Comparison of ENCODE assay signal across 20 mouse cellular contexts in genomic region chr4:150155731-150156130, GRCm38 (mm10). TPM values are rescaled to one million over a fixed set of nuclear protein-coding genes. Genes with fewer than 3 reads are reported as not detected.
"Had no signal": no experiment of that assay in that cellular context is flagged by ENCODE, and none has a peak within 500 bp of the region (broad histone marks: within the 10 kb centered on the region; RNA-seq: fewer than 3 reads in every experiment).

No protein-coding gene starts in this region.

- H3K4me1 ChIP-seq: limb, embryonic 12.5 days; lung, embryonic 15.5 days; midbrain, embryonic 12.5 days had no signal

- H3K36me3 ChIP-seq: limb, embryonic 12.5 days; liver, embryonic 13.5 days; lung, embryonic 15.5 days; midbrain, embryonic 12.5 days had no signal

- H3K9me3 ChIP-seq: limb, embryonic 12.5 days; liver, embryonic 13.5 days; lung, embryonic 15.5 days had no signal

- H3K4me3 ChIP-seq: limb, embryonic 12.5 days; liver, embryonic 13.5 days; lung, embryonic 15.5 days; midbrain, embryonic 12.5 days had no signal

- H3K27me3 ChIP-seq: limb, embryonic 12.5 days; lung, embryonic 15.5 days had no signal

- DNase-seq: kidney, adult 8-10 months; kidney, postnatal 25 days; layer of hippocampus, adult 9-11 months; layer of hippocampus, postnatal 36 days; liver; liver, embryonic 13.5 days; liver, postnatal 0 days; lung, postnatal 14 days; right cerebral cortex, postnatal 14 days; thymus, adult 18-20 months; thymus, postnatal 36 days had no signal

RNA-seq across cellular contexts. Expression of gene Slc2a7, which starts 7.0 kb away (rescaled TPM):
- total RNA-seq: layer of hippocampus, postnatal 36 days; left cerebral cortex, postnatal 36 days; midbrain, postnatal 0 days had no signal
- polyA plus RNA-seq: kidney, embryonic 16.5 days; limb, embryonic 12.5 days; liver, embryonic 13.5 days; liver, postnatal 0 days; lung, embryonic 15.5 days; midbrain, embryonic 12.5 days; midbrain, postnatal 0 days; neural tube, embryonic 14.5 days; stomach, postnatal 0 days had no signal

RNA-seq across cellular contexts. Expression of gene Car6, which starts 45.4 kb away (rescaled TPM):
- total RNA-seq: left cerebral cortex, postnatal 36 days; midbrain, postnatal 0 days had no signal
- polyA plus RNA-seq: intestine, postnatal 0 days; liver, embryonic 13.5 days; liver, postnatal 0 days; lung, embryonic 15.5 days; midbrain, embryonic 12.5 days; midbrain, postnatal 0 days; neural tube, embryonic 14.5 days; stomach, postnatal 0 days had no signal
